Mouse (Mus musculus): Measurements from ENCODE around the gene Supt5.
A peak's percentile ranks its signal among the peaks of the same experiment; 100 is the strongest.

Gene Supt5

DNA sequence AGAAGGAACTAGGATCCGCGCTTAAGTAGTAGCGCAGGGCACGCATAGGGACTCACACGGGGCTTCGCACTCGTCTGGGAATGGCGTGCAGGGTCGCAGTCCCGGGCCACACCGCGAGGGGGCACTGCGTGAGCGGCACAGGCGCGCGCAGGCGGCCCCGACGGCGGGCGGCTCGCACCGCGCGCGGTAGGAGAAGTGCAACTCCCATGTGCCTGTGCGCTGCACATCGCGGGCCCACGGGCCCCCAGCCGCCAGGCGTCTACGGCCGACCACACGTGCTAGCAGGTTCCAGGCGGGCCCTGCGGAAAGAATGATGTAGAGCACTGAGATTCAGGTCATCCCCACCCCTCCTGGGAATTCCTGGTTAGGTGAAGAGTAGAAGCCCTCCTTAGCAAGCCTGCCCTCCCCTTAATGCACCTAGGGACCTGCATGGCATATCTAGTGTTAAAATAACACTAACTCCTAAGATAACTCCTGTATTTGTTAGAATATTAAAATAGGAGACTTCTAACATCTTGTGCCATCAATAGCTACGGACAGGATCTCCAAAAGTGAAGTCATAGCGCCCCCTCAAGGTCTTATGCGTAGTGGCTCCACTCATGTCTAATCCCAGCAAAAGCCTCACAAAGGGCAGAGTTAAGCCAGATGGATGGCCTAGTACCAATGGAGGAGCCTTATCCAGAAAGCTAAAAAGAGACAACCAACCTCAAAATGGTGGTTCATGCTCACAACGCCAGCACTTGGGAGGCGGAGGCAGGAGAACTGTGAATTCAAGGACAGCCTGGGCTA lies 39.5 kb downstream of the Supt5 start:
- DNase-seq (ENCODE audit: low spot score), result peak; percentile 38

DNA sequence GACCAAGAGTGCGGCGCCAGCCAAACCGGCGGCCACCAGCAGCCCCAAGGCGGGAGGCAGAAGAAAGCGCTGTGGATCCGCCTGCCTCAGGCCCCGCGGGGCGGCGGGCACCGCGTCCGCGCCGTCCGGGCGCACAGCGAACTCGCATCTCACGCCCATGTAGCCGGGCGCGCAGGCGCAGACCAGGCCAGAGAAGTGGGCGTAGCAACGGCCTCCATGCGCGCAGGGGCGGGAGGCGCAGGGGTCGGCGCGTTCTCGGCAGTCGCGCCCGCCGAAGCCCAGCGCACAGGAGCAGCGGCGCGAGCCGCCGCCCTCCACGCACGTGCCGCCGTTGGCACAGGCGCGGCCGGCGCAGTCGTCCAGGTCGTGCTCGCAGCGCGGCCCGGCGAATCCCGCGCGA lies 44.1 kb downstream of the Supt5 start:
- no peak for DNase-seq (ENCODE audit: low spot score)

- no peak for DNase-seq (ENCODE audit: low spot score)
Observed at GRCm38 (mm10) chr7:28290638-28291590, 47.6 kb downstream of the Supt5 start, which contains the start of gene Selenov. Gene Selenov, minus strand, starts transcription at chr7:28291186.

DNA sequence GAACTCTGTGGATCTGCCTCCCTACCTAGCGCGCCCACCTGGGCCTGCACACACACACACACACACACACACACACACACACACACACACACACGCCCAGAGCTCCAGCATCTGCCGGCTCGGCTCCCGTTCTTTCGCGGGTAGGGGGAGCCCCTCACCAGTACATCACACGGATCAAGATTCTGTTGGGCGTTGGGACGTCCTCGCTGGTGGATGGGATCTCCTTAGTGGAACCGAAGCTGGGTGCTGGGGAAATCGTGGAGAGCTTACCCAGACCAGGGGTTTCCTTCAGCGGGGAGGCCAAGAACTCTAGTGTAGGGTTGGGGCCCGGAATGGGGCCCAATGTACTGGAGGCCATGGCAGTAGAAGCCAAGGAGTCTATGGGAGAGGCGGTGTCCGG lies 48.4 kb downstream of the Supt5 start:
- DNase-seq (ENCODE audit: low spot score), result no peak

DNA sequence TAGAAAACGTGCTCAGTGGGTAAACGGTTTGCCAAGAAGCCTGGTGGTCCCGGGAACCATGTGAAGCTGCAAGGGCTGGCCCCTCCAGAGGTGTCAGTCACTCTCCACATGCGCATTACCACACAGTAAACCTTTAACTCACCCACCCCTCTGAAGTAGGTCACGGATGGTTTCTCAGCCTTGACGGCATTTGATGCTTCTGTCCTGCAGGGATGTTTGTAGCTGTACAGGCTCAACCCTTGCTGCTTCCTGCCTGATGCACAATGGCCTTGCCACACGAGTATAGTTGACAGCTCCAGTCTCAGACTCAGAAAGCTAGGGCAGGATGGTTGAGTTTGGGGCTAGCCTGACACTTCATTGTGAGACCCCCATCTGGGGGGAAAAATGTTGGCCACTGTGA lies 57.9 kb downstream of the Supt5 start:
- DNase-seq (ENCODE audit: low spot score), result no peak

GRCm38 (mm10) chr7:28278279-28278652 lies 60.3 kb downstream of the Supt5 start:
- no peak for DNase-seq (ENCODE audit: low spot score)

- DNase-seq (ENCODE audit: low spot score), result peak; percentile 87
Observed at GRCm38 (mm10) chr7:28277615-28278278, 60.8 kb downstream of the Supt5 start, which contains the start of gene Eid2b. Gene Eid2b, plus strand, starts transcription at chr7:28277739.

DNA sequence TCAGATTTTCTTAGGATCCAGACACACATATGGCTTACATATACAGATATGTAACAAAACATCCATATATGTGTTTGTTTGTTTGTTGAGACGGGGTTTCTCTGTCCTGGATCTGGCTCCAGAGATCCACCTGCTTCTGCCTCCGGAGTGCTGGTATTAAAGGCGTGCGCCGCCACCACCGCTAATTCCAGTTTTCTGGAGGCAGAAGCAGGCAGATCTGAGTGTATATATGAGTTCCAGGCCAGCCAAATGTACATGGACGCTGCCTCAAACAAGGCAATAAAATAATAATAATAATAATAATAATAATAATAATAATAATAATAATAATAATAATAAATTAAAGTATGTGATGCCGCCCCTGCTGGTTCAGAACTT lies 61.3 kb downstream of the Supt5 start:
- DNase-seq (ENCODE audit: low spot score), result no peak

GRCm38 (mm10) chr7:28271761-28272160 lies 66.8 kb downstream of the Supt5 start:
- DNase-seq (ENCODE audit: low spot score), result no peak

GRCm38 (mm10) chr7:28269355-28269754 lies 69.2 kb downstream of the Supt5 start:
- DNase-seq (ENCODE audit: low spot score), result no peak

- no peak for DNase-seq (ENCODE audit: low spot score)
Observed at GRCm38 (mm10) chr7:28268576-28268975, 70.0 kb downstream of the Supt5 start.

DNA sequence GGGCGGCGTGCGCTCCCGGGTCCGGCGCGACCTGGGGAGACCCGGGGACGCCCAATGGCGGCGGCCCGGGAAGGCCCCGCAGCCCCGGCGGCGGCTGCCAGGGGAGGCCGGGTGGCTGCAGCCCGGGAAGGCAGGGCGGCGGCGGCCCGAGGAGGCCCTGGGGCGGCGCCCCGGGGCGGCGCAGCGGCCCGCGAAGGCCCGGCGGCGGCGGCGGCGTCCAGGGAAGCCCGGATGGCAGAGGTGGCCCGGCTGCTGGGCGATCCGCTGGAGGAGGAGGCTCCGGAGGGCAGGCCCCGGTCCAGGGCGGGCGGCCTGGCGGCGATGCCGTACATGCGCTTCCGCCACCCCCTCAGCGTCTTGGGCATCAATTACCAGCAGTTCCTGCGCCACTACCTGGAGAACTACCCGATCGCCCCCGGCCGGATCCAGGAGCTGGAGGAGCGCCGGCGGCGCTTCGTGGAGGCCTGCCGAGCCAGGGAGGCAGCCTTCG lies 70.5 kb downstream of the Supt5 start:
- DNase-seq (ENCODE audit: low spot score), result no peak

DNA sequence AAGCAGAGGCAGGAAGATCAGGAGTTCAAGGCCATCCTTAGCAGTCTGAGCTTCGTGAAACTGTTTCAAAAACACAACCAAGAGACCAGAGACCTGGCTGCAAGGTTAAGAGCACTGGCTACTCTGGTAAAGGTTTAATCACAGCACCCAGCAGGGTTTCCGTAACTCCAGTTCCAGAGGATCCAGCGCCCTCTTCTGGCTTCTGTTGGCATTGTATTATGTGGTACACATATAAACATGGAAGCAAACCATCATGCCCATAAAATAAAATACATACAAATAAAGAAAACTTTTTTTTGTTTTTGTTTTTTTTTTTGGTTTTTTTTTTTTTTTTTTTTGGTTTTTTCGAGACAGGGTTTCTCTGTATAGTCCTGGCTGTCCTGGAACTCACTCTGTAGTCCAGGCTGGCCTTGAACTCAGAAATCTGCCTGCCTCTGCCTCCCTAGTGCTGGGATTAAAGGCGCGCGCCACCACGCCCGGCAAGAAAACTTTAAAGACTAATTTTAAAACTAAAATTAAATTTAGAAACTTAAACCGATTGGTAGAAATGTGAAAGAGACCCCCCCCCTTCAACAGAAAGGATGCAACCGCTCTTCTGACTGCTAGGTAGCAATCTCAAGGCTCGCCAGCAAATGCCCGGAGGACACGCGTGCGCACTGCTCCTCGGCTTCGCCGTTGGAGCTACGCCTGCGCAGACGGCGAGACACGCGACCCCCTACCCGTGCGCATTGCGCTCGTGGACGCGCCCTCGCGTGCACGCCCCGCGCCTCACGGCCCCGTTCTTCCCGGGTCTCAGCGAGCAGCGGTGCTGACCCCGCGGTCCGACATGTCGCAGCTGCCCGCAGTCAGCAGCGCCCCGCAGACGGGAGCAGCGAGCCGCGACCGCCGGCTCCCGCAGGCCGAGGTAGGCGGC lies 71.2 kb downstream of the Supt5 start, which contains the start of gene Eid2:
Eid2 (plus strand) TSS at position 753 of the 913 bp plus-strand sequence.
- DNase-seq (ENCODE audit: low spot score), result peak; percentile 51

GRCm38 (mm10) chr7:28265391-28265790 lies 73.2 kb downstream of the Supt5 start:
- no peak for DNase-seq (ENCODE audit: low spot score)
